Mouse (Mus musculus) kidney, postnatal 10 days (tissue): Measurements from ENCODE around the gene Rsl1.
A peak's percentile ranks its signal among the peaks of the same experiment; 100 is the strongest.
"Not testable (repeated sequence)": the region's sequence is repeated elsewhere in the genome, so short reads cannot be mapped to it uniquely, and the experiment has no call there.

Experiments
- DNase-seq: peaks from one replicate; pipeline ENCODE4 v3.0.0; 2021; ENCODE audit warnings: mixed read lengths

Gene Rsl1

GRCm38 (mm10) chr13:67172991-67173722, at the start of gene Rsl1:
TSS of gene Rsl1 (plus strand) at chr13:67173182.
- peak; percentile 85 for DNase-seq

- no peak for DNase-seq
Observed at GRCm38 (mm10) chr13:67124460-67124859, 48.5 kb upstream of the Rsl1 start.

- not testable (repeated sequence) for DNase-seq
Observed at GRCm38 (mm10) chr13:67127507-67127906, 45.5 kb upstream of the Rsl1 start.

DNA sequence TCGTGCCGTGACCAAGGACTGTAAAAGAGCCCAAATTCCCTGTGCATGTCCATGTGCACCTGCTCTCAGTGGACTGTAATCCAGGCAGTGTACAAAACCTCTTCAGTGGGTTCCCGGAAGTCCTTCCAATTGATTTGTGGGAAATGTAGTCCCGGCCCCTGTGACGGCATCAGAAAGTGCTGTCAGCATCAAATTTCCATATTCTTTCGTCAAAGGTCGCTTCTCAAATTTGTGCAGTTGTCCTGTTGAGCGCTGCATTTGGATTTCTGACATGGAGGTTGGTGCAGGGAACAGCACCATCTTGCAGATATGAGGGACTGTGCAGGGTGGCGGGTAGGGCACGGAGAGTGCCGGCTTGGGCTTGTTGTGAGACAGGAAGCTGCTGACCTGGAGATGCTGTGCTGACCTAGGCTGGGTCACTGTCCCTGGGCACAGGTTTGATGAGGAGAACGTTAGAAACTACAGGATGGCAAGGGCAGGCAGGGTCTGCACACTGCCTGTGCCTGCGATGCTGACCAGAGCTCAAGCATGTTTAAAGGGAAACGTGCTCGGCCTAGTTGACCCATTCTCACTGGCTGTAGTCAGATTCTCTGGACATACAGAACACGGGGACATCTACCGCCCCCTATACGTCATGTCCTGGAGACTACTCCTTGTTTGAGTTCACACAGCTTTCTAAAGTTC, 44.8 kb upstream of the Rsl1 start:
- DNase-seq: peak; percentile 86

- not testable (repeated sequence) for DNase-seq
Observed at GRCm38 (mm10) chr13:67166122-67166521, 6.9 kb upstream of the Rsl1 start.

GRCm38 (mm10) chr13:67173723-67174055, 707 bp downstream of the Rsl1 start:
- DNase-seq: peak; percentile 25

- peak; percentile 55 for DNase-seq
Observed at GRCm38 (mm10) chr13:67194340-67194894, 21.4 kb downstream of the Rsl1 start, which contains the start of gene Zfp455. TSS of gene Zfp455 (plus strand) at chr13:67194506.

DNA sequence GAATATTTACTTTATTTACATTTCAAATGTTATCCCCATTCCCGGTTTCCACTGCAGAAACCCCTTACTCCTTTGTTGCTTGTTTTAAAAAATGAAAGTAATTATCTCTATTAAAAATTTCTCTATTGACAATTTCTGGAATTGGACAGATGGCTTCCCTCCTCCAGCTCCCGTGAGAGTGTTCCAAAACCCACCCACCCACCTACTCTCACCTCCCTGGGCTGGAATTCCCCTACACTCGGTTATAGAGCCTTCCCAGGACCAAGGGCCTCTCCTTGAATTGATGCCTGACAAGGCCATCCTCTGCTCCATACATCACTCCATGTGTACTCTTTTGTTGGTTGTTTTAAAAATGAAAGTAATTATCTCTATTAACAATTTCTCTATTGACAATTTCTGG, 28.7 kb downstream of the Rsl1 start:
- DNase-seq: no peak

DNA sequence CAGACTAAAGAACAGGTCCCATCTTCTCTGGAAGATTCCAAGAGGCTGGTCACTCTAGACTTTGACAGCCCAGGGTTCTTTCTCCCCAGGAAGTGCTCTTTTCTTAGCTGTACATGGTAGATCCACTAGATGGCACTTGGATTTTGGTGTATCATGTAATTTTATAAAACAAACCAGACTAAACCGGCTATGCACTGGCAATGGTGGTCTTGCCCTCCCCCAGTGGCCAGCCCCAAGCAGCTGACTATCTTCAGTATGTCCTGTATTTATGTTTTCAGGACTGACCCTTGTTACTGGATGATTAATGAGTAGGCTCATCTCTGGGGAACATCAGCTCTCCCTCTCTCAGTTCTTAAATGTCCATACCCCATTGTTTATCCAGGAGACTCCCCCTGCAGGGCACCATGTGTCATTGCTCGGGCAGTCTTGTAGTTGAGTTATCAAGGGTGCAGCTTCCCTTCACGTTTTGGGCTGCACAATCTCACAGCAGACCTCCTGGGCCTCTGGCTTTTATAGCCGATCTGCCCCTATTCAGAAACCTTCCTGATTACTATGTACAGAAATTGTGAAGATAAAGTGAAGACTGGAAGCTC, 41.1 kb downstream of the Rsl1 start:
- no peak for DNase-seq
